Mouse (Mus musculus) lung, embryonic 14.5 days (tissue): ENCODE measurements around the gene Fxr1. TPM values are rescaled to one million over a fixed set of nuclear protein-coding genes. Genes with fewer than 3 reads are reported as not detected.

ENCODE experiments used
- ATAC-seq: fragments of 200-750 bp; cut with Nextera tagmentation; 2 replicates; pipeline ENCODE4 v1.8.0; 2017; ENCODE audit warnings: mild to moderate bottlenecking, moderate TSS enrichment, moderate library complexity; ENCODE audit not compliant: insufficient read depth
- DNase-seq: peaks from one replicate; pipeline ENCODE4 v3.0.0-alpha.2; 2015
- H3K27ac ChIP-seq: fragments of 300-500 bp; sonication (generic); 2 replicates; pipeline ENCODE4 v1.5.1; 2014; ENCODE audit warnings: low read depth, mild to moderate bottlenecking, moderate library complexity
- H3K27me3 ChIP-seq: fragments of 300-500 bp; sonication (generic); 2 replicates; pipeline ENCODE4 v1.6.1; 2014; ENCODE audit warnings: low read length, control low read depth; ENCODE audit not compliant: insufficient read depth
- H3K36me3 ChIP-seq: fragments of 300-500 bp; sonication (generic); 2 replicates; pipeline ENCODE4 v1.6.1; 2014; ENCODE audit warnings: control low read depth; ENCODE audit not compliant: insufficient read depth
- H3K4me1 ChIP-seq: fragments of 300-500 bp; sonication (generic); 2 replicates; pipeline ENCODE4 v1.6.1; 2014; ENCODE audit warnings: antibody characterized with exemption, control low read depth; ENCODE audit not compliant: insufficient read depth
- H3K4me2 ChIP-seq: fragments of 300-500 bp; sonication (generic); 2 replicates; pipeline ENCODE4 v1.6.1; 2014; ENCODE audit warnings: mild to moderate bottlenecking
- H3K4me3 ChIP-seq: fragments of 300-500 bp; sonication (generic); 2 replicates; pipeline ENCODE4 v1.5.1; 2014; ENCODE audit warnings: low read depth, low read length
- H3K9ac ChIP-seq: fragments of 300-500 bp; sonication (generic); 2 replicates; pipeline ENCODE4 v1.6.1; 2014
- H3K9me3 ChIP-seq: fragments of 300-500 bp; sonication (generic); 2 replicates; pipeline ENCODE4 v1.6.1; 2016; ENCODE audit warnings: low read depth, low read length, control low read depth
- CTCF ChIP-seq: IDR thresholded peaks from 2 replicates; pipeline ENCODE4 v1.5.1; 2016; ENCODE audit warnings: antibody characterized with exemption, low read depth
- WGBS: fragments of 180-500 bp; shearing (Covaris S2); extraction: QIAGEN DNeasy Blood & Tissue Kit; methylation state at CpG from one replicate; pipeline ENCODE4 v1.1.7; 2014; 5-methylcytosine and 5-hydroxymethylcytosine counted together
- polyA plus RNA-seq: library from polyadenylated mRNA; unstranded; fragments of >200 nt; fragmentation: Nextera tagmentation; extraction: Ambion mirVana; gene quantifications from 2 replicates; pipeline ENCODE4 v1.2.1, GENCODE M21; 2014

Fxr1 gene
- polyA plus RNA-seq = 54.3 and 56.6 TPM in 2 replicates

DNA sequence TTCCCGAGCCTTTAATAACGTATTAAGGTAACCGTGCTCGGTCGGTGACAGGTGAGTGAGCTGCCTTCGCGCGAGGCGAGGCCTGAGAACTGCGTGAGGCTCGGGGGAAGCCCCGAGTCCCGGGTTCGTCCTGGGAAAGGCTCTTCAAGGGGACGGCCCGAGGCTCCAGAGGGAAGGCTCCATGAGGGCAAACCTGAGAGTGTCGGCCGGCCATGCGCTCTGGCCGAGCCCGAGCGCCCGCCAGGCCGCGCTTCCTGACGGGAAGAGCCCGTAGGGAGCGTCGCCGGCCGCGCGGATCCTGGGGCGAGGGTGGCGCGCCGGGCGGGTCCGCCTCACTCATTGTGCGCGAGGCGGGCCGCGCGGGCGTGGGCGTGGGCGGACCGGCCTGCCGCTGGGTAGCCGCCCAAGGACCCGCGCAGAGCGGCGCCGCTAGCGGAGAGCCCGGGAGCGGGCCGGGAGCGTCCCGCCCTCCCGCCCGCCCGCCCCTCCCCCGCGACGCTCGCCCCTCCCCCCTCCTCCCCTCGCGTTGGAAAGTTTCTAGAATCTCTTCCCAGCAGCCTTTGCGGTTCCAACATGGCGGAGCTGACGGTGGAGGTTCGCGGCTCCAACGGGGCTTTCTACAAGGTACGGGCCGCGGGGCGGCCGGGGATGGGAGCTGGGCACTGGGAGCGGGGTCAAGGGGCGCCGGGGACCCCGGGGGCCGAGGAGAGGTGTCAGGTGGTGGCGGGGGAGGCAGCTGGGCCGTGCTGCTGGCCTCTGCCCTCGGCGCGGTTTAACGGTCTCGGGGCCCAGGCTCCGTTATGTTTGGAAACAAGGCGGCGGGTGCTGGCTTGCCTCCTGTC lies at the start of gene Fxr1:
Gene Fxr1 (plus strand): TSS at position 404 of the 842 bp plus-strand sequence.
- H3K9ac ChIP-seq = peak within 1 kb of the TSS; percentile 99
- TF ChIP-seq CTCF = no peak
- ATAC-seq = peak; percentile 99

DNA sequence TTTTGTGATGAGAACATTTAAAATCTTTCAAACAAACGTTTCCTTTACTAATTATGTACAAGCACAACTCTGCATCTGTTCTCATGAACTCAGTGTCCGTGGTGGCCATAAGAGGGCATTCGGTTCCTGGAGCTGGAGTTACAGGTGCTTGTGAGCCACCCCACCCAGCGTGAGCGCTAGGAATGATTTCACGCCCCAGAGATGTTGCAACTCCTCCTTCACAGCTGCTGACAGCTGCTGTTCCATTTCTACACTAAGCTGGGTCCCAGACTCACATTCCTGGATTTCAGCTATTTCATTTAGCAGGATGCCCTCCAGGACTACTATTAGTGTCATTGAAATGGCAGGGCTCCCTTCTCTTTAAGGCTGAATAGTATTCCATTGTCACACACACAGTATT lies 40.3 kb upstream of the Fxr1 start:
- DNase-seq (no peak), ATAC-seq (no peak)
- H3K27me3 ChIP-seq = no peaks in the 10 kb centered on the region
- no peaks in the 10 kb centered on the region for H3K4me1 ChIP-seq
- no peak overlapping the region for H3K4me3 ChIP-seq
- 48% methylated on average over 6 of the region's 6 CpGs for WGBS
- no peak overlapping the region for H3K27ac ChIP-seq
- no peaks in the 10 kb centered on the region for H3K9me3 ChIP-seq
- H3K4me2 ChIP-seq = no peak overlapping the region
- H3K36me3 ChIP-seq = no peaks in the 10 kb centered on the region
- no peak overlapping the region for H3K9ac ChIP-seq
- TF ChIP-seq CTCF = no peak

More for the DNA sequence above, at the start of gene Fxr1:
- Histone ChIP-seq H3K36me3 (no peaks in the 10 kb centered on the region), H3K9me3 (no peaks in the 10 kb centered on the region), H3K4me2 (peak within 1 kb of the TSS; percentile 82), H3K4me1 (peaks cover 4% of the 10 kb centered on the region; the same call in 1 of the 2 replicates), H3K4me3 (peak within 1 kb of the TSS; percentile 91), H3K27me3 (no peaks in the 10 kb centered on the region), H3K27ac (peak within 1 kb of the TSS; percentile 92)
- WGBS = 1% methylated on average over 78 of the region's 97 CpGs
- DNase-seq = peak; percentile 93

- Histone ChIP-seq H3K36me3 (no peaks in the 10 kb centered on the region), H3K4me1 (no peaks in the 10 kb centered on the region), H3K27me3 (no peaks in the 10 kb centered on the region), H3K27ac (no peak overlapping the region), H3K4me2 (no peak overlapping the region), H3K9me3 (no peaks in the 10 kb centered on the region), H3K4me3 (no peak overlapping the region), H3K9ac (no peak overlapping the region)
- WGBS = 85% methylated on average over 5 of the region's 5 CpGs
- no peak for TF ChIP-seq CTCF
- ATAC-seq (no peak), DNase-seq (no peak)
Measured at GRCm38 (mm10) chr3:33982746-33983145, 37.0 kb upstream of the Fxr1 start.

DNA sequence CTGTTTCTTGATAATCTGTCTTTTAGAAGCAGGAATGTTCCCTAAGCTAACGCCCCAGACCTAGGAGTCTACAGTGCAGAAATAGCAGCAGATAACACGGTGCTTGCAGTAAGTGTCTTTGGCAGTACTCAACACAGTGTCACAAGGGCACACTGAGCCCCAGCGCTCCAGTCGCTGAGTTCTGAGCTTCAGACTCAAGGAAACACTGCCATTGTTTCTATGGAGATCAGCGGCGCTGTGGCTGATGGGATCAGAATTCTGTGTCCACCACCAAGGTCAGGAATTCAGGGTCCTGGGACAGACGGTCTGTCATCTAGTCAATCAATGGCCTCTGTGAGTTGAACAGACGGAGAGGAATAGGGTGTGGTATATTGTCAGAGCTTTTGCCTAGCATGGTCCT lies 30.4 kb upstream of the Fxr1 start:
- Histone ChIP-seq H3K4me2 (no peak overlapping the region), H3K27me3 (no peaks in the 10 kb centered on the region), H3K4me1 (no peaks in the 10 kb centered on the region), H3K9me3 (no peaks in the 10 kb centered on the region), H3K36me3 (no peaks in the 10 kb centered on the region), H3K4me3 (no peak overlapping the region), H3K9ac (no peak overlapping the region), H3K27ac (no peak overlapping the region)
- TF ChIP-seq CTCF = no peak
- DNase-seq (no peak), ATAC-seq (no peak)
- 59% methylated on average over 8 of the region's 8 CpGs for WGBS

DNA sequence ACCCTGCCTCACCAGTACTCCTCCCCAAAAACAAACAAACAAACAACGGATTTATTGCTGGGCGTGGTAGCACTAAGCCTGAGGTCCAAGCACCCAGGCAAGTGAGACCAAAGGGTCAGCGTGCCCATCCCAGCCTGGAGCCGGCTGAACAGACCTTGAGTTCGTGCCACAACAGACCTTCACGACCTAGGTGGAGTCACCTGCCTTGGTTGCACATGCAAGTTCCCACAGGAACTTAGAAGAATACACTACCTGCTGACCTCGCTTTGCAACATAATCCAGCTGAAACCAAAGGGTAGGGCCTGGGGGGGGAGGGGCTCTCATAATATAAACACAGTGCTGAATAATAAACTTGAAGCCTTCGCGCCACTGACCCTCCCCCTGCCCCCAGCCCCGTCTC lies 29.3 kb upstream of the Fxr1 start:
- 59% methylated on average over 10 of the region's 10 CpGs for WGBS
- DNase-seq = no peak
- H3K9ac ChIP-seq = no peak overlapping the region

DNA sequence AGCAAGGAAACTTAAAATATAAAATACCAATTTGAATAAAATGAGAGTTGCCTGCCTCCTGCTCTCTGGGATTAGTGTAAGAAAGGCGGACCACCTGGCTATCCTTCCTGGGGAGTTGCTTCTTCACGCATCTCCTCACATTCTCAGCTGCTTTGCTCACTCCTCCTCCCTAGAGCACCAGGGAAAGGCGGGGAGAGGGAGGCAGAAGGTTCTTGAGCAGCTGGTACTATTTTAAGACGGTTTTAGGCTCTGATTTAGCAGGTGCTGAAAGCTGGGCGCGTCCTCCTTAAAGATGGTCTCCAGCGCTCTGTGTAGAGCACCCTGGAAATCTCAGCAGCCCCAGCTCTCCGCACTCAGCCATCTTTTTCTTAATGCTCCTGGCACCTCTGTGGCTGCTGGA lies 28.8 kb upstream of the Fxr1 start:
- TF ChIP-seq CTCF = no peak
- DNase-seq = no peak
- WGBS = 62% methylated on average over 8 of the region's 8 CpGs
- Histone ChIP-seq H3K27me3 (no peaks in the 10 kb centered on the region), H3K4me1 (no peaks in the 10 kb centered on the region), H3K36me3 (no peaks in the 10 kb centered on the region), H3K9ac (no peak overlapping the region), H3K27ac (no peak overlapping the region), H3K9me3 (no peaks in the 10 kb centered on the region), H3K4me2 (no peak overlapping the region), H3K4me3 (no peak overlapping the region)
- no peak for ATAC-seq

More for the DNA sequence above, 29.3 kb upstream of the Fxr1 start:
- Histone ChIP-seq H3K4me3 (no peak overlapping the region), H3K9me3 (no peaks in the 10 kb centered on the region), H3K4me1 (no peaks in the 10 kb centered on the region), H3K4me2 (no peak overlapping the region), H3K27me3 (no peaks in the 10 kb centered on the region), H3K36me3 (no peaks in the 10 kb centered on the region), H3K27ac (no peak overlapping the region)
- ATAC-seq = no peak
- no peak for TF ChIP-seq CTCF

GRCm38 (mm10) chr3:33993421-33994126 lies 26.2 kb upstream of the Fxr1 start:
- Histone ChIP-seq H3K9me3 (no peaks in the 10 kb centered on the region), H3K27ac (no peak overlapping the region), H3K27me3 (no peaks in the 10 kb centered on the region), H3K4me3 (no peak overlapping the region), H3K9ac (no peak overlapping the region), H3K4me2 (no peak overlapping the region), H3K36me3 (no peaks in the 10 kb centered on the region), H3K4me1 (no peaks in the 10 kb centered on the region)
- ATAC-seq = no peak
- 82% methylated on average over 14 of the region's 14 CpGs for WGBS
- no peak for DNase-seq
- no peak for TF ChIP-seq CTCF
